Mouse (Mus musculus) midbrain, embryonic 15.5 days (tissue): ENCODE data around the gene Kif14. TPM values are rescaled to one million over a fixed set of nuclear protein-coding genes. Genes with fewer than 3 reads are reported as not detected.

Experiments used
- ATAC-seq: fragments of 200-750 bp; cut with Nextera tagmentation; replicated peaks from 2 replicates; pipeline ENCODE4 v1.8.0; 2017; ENCODE audit warnings: moderate TSS enrichment
- H3K27ac ChIP-seq: fragments of 300-500 bp; sonication (generic); 2 replicates; pipeline ENCODE4 v1.5.1; 2015; ENCODE audit warnings: mild to moderate bottlenecking, inconsistent platforms
- H3K27me3 ChIP-seq: fragments of 300-500 bp; sonication (generic); replicated peaks from 2 replicates; pipeline ENCODE4 v1.6.1; 2015; ENCODE audit warnings: inconsistent platforms
- H3K36me3 ChIP-seq: fragments of 300-500 bp; sonication (generic); replicated peaks from 2 replicates; pipeline ENCODE4 v1.6.1; 2015; ENCODE audit warnings: inconsistent platforms
- H3K4me1 ChIP-seq: fragments of 300-500 bp; sonication (generic); 2 replicates; pipeline ENCODE4 v1.6.1; 2015; ENCODE audit warnings: inconsistent platforms
- H3K4me2 ChIP-seq: fragments of 300-500 bp; sonication (generic); 2 replicates; pipeline ENCODE4 v1.6.1; 2015; ENCODE audit warnings: inconsistent platforms, mild to moderate bottlenecking, moderate library complexity
- H3K4me3 ChIP-seq: fragments of 300-500 bp; sonication (generic); 2 replicates; pipeline ENCODE4 v1.5.1; 2015; ENCODE audit warnings: mild to moderate bottlenecking, inconsistent platforms
- H3K9ac ChIP-seq: fragments of 300-500 bp; sonication (generic); 2 replicates; pipeline ENCODE4 v1.6.1; 2015; ENCODE audit warnings: mild to moderate bottlenecking, inconsistent platforms
- H3K9me3 ChIP-seq: fragments of 300-500 bp; sonication (generic); 2 replicates; pipeline ENCODE4 v1.6.1; 2016; ENCODE audit warnings: inconsistent platforms
- WGBS: fragments of 180-500 bp; shearing (Covaris S2); methylation state at CpG from one replicate; pipeline ENCODE4 v1.1.7; 2015; ENCODE audit warnings: mixed read lengths; 5-methylcytosine and 5-hydroxymethylcytosine counted together
- polyA plus RNA-seq: library from polyadenylated mRNA; unstranded; fragments of >200 nt; fragmentation: Nextera tagmentation; extraction: Ambion mirVana; gene quantifications from 2 replicates; pipeline ENCODE4 v1.2.1, GENCODE M21; 2015

The Kif14 gene
- polyA plus RNA-seq, 1 experiment from 2014 or later, result 0.53 TPM

GRCm38 (mm10) chr1:136579360-136579759 lies 113.2 kb downstream of the Kif14 start:
- Histone ChIP-seq H3K36me3 (no peaks in the 10 kb centered on the region), H3K4me3 (no peak overlapping the region), H3K9me3 (no peaks in the 10 kb centered on the region), H3K9ac (no peak overlapping the region), H3K4me1 (0 out of 2 replicates have a peak, but pooled peaks cover 3% of the 10 kb centered on the region), H3K4me2 (no peak overlapping the region), H3K27ac (no peak overlapping the region), H3K27me3 (no peaks in the 10 kb centered on the region)
- ATAC-seq, result no peak
- WGBS, result 88% methylated on average over 14 of the region's 14 CpGs

DNA sequence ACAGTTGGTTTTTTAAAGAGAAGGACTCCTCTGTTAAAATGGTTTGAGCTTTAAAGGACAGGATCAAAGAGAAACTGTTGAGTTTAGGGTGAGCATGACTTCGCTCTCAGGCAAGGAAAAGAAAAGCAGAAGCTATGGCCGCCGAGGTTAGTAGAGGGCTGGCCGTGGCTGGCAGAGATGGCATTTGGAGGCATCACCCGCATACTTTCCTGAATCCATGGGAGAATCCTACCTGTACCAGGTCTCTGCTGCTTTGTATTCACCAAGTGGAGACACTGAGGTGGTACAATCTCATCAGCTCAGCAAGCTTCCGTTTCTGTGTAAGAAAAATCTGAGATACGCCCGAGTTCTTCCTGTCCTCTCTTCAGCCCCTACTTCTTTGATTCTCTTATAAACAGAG lies 114.1 kb downstream of the Kif14 start:
- 91% methylated on average over 8 of the region's 8 CpGs for WGBS
- Histone ChIP-seq H3K4me3 (no peak overlapping the region), H3K9ac (no peak overlapping the region), H3K4me2 (no peak overlapping the region), H3K4me1 (0 out of 2 replicates have a peak, but pooled peaks cover 3% of the 10 kb centered on the region), H3K27me3 (no peaks in the 10 kb centered on the region), H3K27ac (no peak overlapping the region), H3K9me3 (no peaks in the 10 kb centered on the region), H3K36me3 (no peaks in the 10 kb centered on the region)
- no peak for ATAC-seq

Other genes with a start within 250 kb of the Kif14 start
- 2.2 and 2.3 TPM in 2 replicates for gene Inava, start 232.1 kb upstream of the Kif14 start, polyA plus RNA-seq
- gene Gpr25, start 205.5 kb upstream of the Kif14 start, polyA plus RNA-seq, result 0.49 and 0.62 TPM in 2 replicates
- 31.1 and 31.2 TPM in 2 replicates for gene Camsap2, start 120.2 kb upstream of the Kif14 start, polyA plus RNA-seq
- 15.1 and 17.2 TPM in 2 replicates for gene Ddx59, start 51.1 kb upstream of the Kif14 start, polyA plus RNA-seq
- gene Zfp281, start 158.6 kb downstream of the Kif14 start, polyA plus RNA-seq, result 23.9 TPM in 2 replicates